Mouse (Mus musculus) myocyte (in vitro differentiated cells): Measurements from ENCODE around the gene Rab8a.

ENCODE experiments used
- CEBPB ChIP-seq: IDR thresholded peaks from 2 replicates; pipeline ENCODE4 v1.6.1; 2011; ENCODE audit warnings: mild to moderate bottlenecking, moderate library complexity; ENCODE audit not compliant: poor library complexity, insufficient read depth, severe bottlenecking
- E2F4 ChIP-seq: IDR thresholded peaks from one replicate; pipeline ENCODE4 v1.6.1; 2011; ENCODE audit warnings: mild to moderate bottlenecking, control low read depth, moderate library complexity; ENCODE audit not compliant: insufficient read depth
- MAX ChIP-seq: IDR thresholded peaks from one replicate; pipeline ENCODE4 v1.6.1; 2011; ENCODE audit warnings: low read depth, mild to moderate bottlenecking, control low read depth
- MYOG ChIP-seq, 3 experiments: IDR thresholded peaks; one replicate each; pipeline ENCODE4 v1.6.1; 2011; ENCODE audit warnings: control low read depth in 2 of 3, low read depth in 2 of 3, mild to moderate bottlenecking in 2 of 3; ENCODE audit not compliant: insufficient read length in 2 of 3, control insufficient read depth in 1 of 3, insufficient read depth in 1 of 3
- POLR2A ChIP-seq: IDR thresholded peaks from one replicate; pipeline ENCODE4 v1.6.1; 2011; ENCODE audit warnings: low read depth, mild to moderate bottlenecking, control low read depth, moderate library complexity; ENCODE audit not compliant: insufficient read length
- TCF3 ChIP-seq: IDR thresholded peaks from one replicate; pipeline ENCODE4 v1.6.1; 2011; ENCODE audit warnings: low read depth, control low read depth; ENCODE audit not compliant: insufficient read length
- USF1 ChIP-seq: IDR thresholded peaks from one replicate; pipeline ENCODE4 v1.6.1; 2011; ENCODE audit warnings: low read depth, mild to moderate bottlenecking, control low read depth, moderate library complexity

GRCm38 (mm10) chr8:72177346-72177925 is 16.4 kb downstream of the Rab8a start:
- no peak for TF ChIP-seq POLR2A
- no peak for TF ChIP-seq USF1
- no peak for TF ChIP-seq TCF3
- TF ChIP-seq MAX: no peak
- TF ChIP-seq CEBPB: no peak
- TF ChIP-seq MYOG (IDR thresholded peaks at IDR 0.05; ENCODE audit: control insufficient read depth in 1 of 3, insufficient read depth in 1 of 3, insufficient read length in 2 of 3, low read depth in 2 of 3): no peak
- TF ChIP-seq E2F4: no peak
